Mouse (Mus musculus) megakaryocyte, embryonic 14.5 days (primary cell): Measurements from ENCODE around the gene Tigit.

Experiments used
- FLI1 ChIP-seq: IDR thresholded peaks from 2 replicates; pipeline ENCODE4 v1.6.1; 2012; ENCODE audit warnings: low read length, inconsistent platforms, mixed read lengths
- GATA1 ChIP-seq: IDR thresholded peaks from 3 replicates; pipeline ENCODE4 v1.6.1; 2012; ENCODE audit warnings: mixed read lengths, low read length, inconsistent platforms, borderline replicate concordance

DNA sequence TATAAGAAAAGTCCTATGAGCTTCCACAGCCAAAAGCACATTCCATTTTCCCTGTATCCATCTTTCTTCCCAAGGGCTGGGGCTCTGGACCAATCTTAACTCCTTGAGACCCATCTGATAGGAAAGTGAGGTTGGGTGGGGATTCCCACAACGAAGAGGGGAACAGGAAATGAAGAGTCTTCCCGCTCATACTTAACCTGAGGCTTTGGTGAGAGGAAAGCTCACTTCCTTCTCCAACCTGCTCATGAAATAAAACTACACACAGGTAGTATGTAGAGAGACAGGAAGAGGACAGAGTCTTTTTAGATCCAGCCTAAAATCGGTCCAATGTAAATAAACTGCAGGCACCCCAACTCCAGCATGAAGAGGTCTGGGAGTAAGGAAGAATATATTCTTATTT lies 17.0 kb downstream of the Tigit start:
- TF ChIP-seq GATA1 (no peak), FLI1 (no peak)
